Mouse (Mus musculus) hindbrain, postnatal 0 days (tissue): Measurements from ENCODE around the gene Fam173a. TPM values are rescaled to one million over a fixed set of nuclear protein-coding genes. Genes with fewer than 3 reads are reported as not detected.

Experiments used
- ATAC-seq: fragments of 200-750 bp; cut with Nextera tagmentation; 2 replicates; pipeline ENCODE4 v1.8.0; 2017; ENCODE audit warnings: mild to moderate bottlenecking, moderate TSS enrichment, moderate library complexity
- DNase-seq: peaks from one replicate; pipeline ENCODE4 v3.0.0-alpha.2; 2015; ENCODE audit warnings: low spot score
- H3K27ac ChIP-seq: fragments of 300-500 bp; sonication (generic); 2 replicates; pipeline ENCODE4 v1.5.1; 2014; ENCODE audit warnings: mild to moderate bottlenecking
- H3K27me3 ChIP-seq: fragments of 300-500 bp; sonication (generic); 2 replicates; pipeline ENCODE4 v1.6.1; 2014; ENCODE audit warnings: low read length, mixed read lengths; ENCODE audit not compliant: insufficient read depth
- H3K36me3 ChIP-seq: fragments of 300-500 bp; sonication (generic); 2 replicates; pipeline ENCODE4 v1.6.1; 2014; ENCODE audit warnings: low read length, mixed read lengths; ENCODE audit not compliant: insufficient read depth
- H3K4me1 ChIP-seq: fragments of 300-500 bp; sonication (generic); 2 replicates; pipeline ENCODE4 v1.6.1; 2014; ENCODE audit warnings: antibody characterized with exemption, low read length, mixed read lengths; ENCODE audit not compliant: insufficient read depth
- H3K4me2 ChIP-seq: fragments of 300-500 bp; sonication (generic); 2 replicates; pipeline ENCODE4 v1.6.1; 2014; ENCODE audit warnings: low read depth, mild to moderate bottlenecking, low read length, moderate library complexity, mixed read lengths
- H3K4me3 ChIP-seq: fragments of 300-500 bp; sonication (generic); 2 replicates; pipeline ENCODE4 v1.5.1; 2014; ENCODE audit warnings: low read length
- H3K9ac ChIP-seq: fragments of 300-500 bp; sonication (generic); replicated peaks from 2 replicates; pipeline ENCODE4 v1.6.1; 2014; ENCODE audit warnings: mild to moderate bottlenecking, low read length, moderate library complexity, mixed read lengths
- H3K9me3 ChIP-seq: fragments of 300-500 bp; sonication (generic); 2 replicates; pipeline ENCODE4 v1.6.1; 2016; ENCODE audit warnings: low read length, mixed read lengths
- CTCF ChIP-seq: IDR thresholded peaks from 2 replicates; pipeline ENCODE4 v1.5.1; 2016; ENCODE audit warnings: antibody characterized with exemption, control low read depth, low read depth
- WGBS: fragments of 180-500 bp; shearing (Covaris S2); extraction: QIAGEN DNeasy Blood & Tissue Kit; methylation state at CpG from one replicate; pipeline ENCODE4 v1.1.7; 2014; 5-methylcytosine and 5-hydroxymethylcytosine counted together
- polyA plus RNA-seq: library from polyadenylated mRNA; unstranded; fragments of >200 nt; fragmentation: Nextera tagmentation; extraction: Ambion mirVana; gene quantifications from 2 replicates; pipeline ENCODE4 v1.2.1, GENCODE M21; 2015
- total RNA-seq: library from RNA; depleted of rRNA; stranded (reverse); fragments of >200 nt; gene quantifications from 2 replicates; pipeline ENCODE4 v1.2.3, GENCODE M21; 2014

Fam173a gene
- total and polyA plus RNA-seq, 2 experiments from 2014 or later, result 101 to 117 TPM

DNA sequence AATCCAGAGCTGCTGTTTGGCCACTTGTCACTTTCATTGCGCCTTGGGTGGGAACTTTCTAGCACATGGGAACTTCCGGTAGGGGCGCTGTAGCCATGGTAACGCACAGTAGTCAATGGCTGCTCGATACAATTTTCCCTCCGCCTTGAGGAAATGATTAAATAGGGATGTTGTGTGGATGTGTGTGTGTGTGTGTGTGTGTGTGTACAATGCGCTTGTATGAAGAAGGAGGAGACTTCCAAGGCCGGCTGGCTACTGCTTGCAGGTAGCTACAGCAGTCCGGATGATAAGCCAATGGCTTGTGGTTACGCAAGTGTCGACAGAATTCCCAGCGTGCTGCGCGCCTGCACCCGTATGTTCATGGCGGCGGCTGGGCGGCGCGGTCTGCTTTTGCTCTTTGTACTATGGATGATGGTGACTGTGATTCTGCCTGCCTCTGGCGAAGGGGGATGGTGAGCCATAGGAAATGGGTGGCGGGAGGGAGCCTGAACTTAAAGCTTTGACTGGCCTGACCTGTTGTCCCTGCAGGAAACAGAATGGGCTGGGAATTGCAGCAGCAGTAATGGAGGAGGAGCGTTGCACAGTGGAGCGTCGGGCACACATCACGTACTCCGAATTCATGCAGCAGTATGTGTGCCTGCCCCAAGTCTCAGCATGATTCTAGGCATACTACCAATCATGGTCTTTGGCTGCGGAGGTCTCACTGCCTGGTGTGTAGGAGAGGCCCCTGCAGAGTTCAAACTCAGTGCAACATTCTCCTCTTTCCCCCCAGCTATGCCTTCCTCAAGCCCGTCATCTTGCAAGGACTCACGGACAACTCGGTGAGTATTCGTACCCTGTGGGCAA lies 36.2 kb upstream of the Fam173a start, which contains the start of gene Jmjd8:
Gene Jmjd8, plus strand, starts transcription at position 156 of the 846 bp plus-strand sequence.
- H3K27ac ChIP-seq, result peak within 1 kb of the TSS; percentile 96
- peak within 1 kb of the TSS; percentile 80 for H3K9ac ChIP-seq
- peak within 1 kb of the TSS; percentile 46 for H3K4me3 ChIP-seq
- peak; percentile 94 for DNase-seq
- H3K27me3 ChIP-seq, result no peaks in the 10 kb centered on the region
- no peaks in the 10 kb centered on the region for H3K9me3 ChIP-seq
- peaks cover 34% of the 10 kb centered on the region for H3K4me1 ChIP-seq
- peak; percentile 67 for ATAC-seq
- under 1% methylated on average over 32 of the region's 32 CpGs for WGBS
- peaks cover 25% of the 10 kb centered on the region; the same call in 1 of the 2 replicates for H3K36me3 ChIP-seq
- peak within 1 kb of the TSS; percentile 80 for H3K4me2 ChIP-seq
- TF ChIP-seq CTCF, result peak; percentile 72

GRCm38 (mm10) chr17:25828223-25828594 lies 35.5 kb upstream of the Fam173a start:
- Histone ChIP-seq H3K4me1 (peaks cover 35% of the 10 kb centered on the region), H3K4me2 (peak overlapping the region; percentile 80), H3K27me3 (no peaks in the 10 kb centered on the region), H3K27ac (peak overlapping the region; percentile 96), H3K9ac (peak overlapping the region; percentile 80), H3K36me3 (peaks cover 25% of the 10 kb centered on the region; the same call in 1 of the 2 replicates), H3K9me3 (no peaks in the 10 kb centered on the region), H3K4me3 (peak overlapping the region; percentile 46)
- TF ChIP-seq CTCF, result no peak
- 75% methylated on average over 8 of the region's 8 CpGs for WGBS
- ATAC-seq, result no peak
- no peak for DNase-seq

DNA sequence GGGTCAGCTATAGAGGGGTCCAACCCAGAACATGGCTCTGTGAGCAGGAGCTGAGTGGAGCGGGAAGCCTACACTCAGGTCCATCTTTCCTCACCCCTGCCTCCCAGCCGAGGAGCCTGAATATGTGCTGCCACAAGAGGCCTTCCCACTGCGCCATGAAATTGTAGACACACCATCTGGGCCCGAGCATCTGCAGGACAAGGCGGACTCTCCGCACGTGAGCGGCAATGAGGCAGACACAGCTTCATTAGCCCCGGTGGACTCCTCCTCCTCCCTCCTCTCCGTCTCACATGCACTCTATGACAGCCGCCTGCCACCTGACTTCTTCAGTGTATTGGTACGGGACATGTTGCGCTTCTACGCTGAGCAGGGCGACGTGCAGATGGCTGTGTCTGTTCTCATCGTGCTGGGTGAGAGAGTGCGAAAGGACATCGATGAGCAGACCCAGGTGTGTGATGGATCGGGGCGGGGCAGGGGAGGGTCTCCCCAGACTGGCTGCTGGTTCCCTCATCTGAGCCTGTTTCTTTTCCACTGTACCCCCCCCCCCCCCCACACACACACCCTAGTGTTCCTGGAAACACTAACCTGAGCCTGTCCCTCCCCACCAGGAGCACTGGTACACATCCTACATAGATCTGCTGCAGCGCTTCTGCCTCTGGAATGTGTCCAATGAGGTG lies 35.0 kb upstream of the Fam173a start:
- peaks cover 25% of the 10 kb centered on the region; the same call in 1 of the 2 replicates for H3K36me3 ChIP-seq
- peaks cover 35% of the 10 kb centered on the region for H3K4me1 ChIP-seq
- H3K27ac ChIP-seq, result peak overlapping the region; percentile 96; the same call in 1 of the 2 replicates
- no peak overlapping the region for H3K4me2 ChIP-seq
- peak overlapping the region; percentile 80; the same call in 1 of the 2 replicates for H3K9ac ChIP-seq
- no peak for TF ChIP-seq CTCF
- ATAC-seq, result no peak
- WGBS, result 86% methylated on average over 22 of the region's 22 CpGs
- no peak overlapping the region for H3K4me3 ChIP-seq
- no peaks in the 10 kb centered on the region for H3K27me3 ChIP-seq
- DNase-seq, result no peak
- no peaks in the 10 kb centered on the region for H3K9me3 ChIP-seq

DNA sequence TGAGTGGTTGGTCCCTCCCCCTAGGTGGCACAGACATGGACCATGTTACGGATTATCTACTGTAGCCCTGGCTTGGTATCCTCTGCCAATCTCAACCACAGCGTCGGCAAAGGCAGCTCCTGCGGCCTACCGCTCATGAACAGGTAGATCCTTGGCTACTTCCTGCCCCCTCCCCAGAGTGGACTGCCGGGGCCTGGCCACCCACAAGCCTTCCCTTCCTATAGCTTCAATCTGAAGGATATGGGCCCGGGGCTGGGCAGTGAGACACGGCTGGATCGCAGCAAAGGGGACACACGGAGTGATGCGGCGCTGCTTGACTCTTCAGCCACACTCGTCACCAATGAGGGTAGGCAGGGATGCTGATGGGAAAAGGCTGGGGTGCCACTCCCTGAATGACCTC lies 34.3 kb upstream of the Fam173a start:
- no peak overlapping the region for H3K27ac ChIP-seq
- H3K4me2 ChIP-seq, result no peak overlapping the region
- H3K27me3 ChIP-seq, result no peaks in the 10 kb centered on the region
- no peak overlapping the region for H3K4me3 ChIP-seq
- TF ChIP-seq CTCF, result no peak
- no peak overlapping the region for H3K9ac ChIP-seq
- H3K9me3 ChIP-seq, result no peaks in the 10 kb centered on the region
- H3K4me1 ChIP-seq, result peaks cover 34% of the 10 kb centered on the region
- DNase-seq, result no peak
- no peak for ATAC-seq
- peaks cover 25% of the 10 kb centered on the region; the same call in 1 of the 2 replicates for H3K36me3 ChIP-seq
- 91% methylated on average over 13 of the region's 13 CpGs for WGBS

GRCm38 (mm10) chr17:25825984-25826570 lies 33.4 kb upstream of the Fam173a start:
- Histone ChIP-seq H3K27ac (no peak overlapping the region), H3K4me3 (no peak overlapping the region), H3K9me3 (no peaks in the 10 kb centered on the region), H3K4me1 (peaks cover 29% of the 10 kb centered on the region), H3K36me3 (peaks cover 22% of the 10 kb centered on the region; the same call in 1 of the 2 replicates), H3K9ac (no peak overlapping the region), H3K27me3 (no peaks in the 10 kb centered on the region), H3K4me2 (no peak overlapping the region)
- DNase-seq (no peak), ATAC-seq (no peak)
- 95% methylated on average over 27 of the region's 27 CpGs for WGBS
- no peak for TF ChIP-seq CTCF

GRCm38 (mm10) chr17:25825311-25825710 lies 32.6 kb upstream of the Fam173a start:
- DNase-seq (no peak), ATAC-seq (no peak)
- Histone ChIP-seq H3K4me3 (no peak overlapping the region), H3K4me1 (peaks cover 29% of the 10 kb centered on the region), H3K4me2 (no peak overlapping the region), H3K27ac (no peak overlapping the region), H3K27me3 (no peaks in the 10 kb centered on the region), H3K9me3 (no peaks in the 10 kb centered on the region), H3K36me3 (peaks cover 14% of the 10 kb centered on the region; the same call in 1 of the 2 replicates), H3K9ac (no peak overlapping the region)
- TF ChIP-seq CTCF, result no peak
- WGBS, result 88% methylated on average over 6 of the region's 6 CpGs
